Mouse (Mus musculus) erythroblast, embryonic 14.5 days (primary cell): Measurements from ENCODE around the gene Parp12.

Experiments
- GATA1 ChIP-seq: IDR thresholded peaks from 2 replicates; pipeline ENCODE4 v1.6.1; 2012; ENCODE audit warnings: low read length, inconsistent platforms, mixed read lengths
- TAL1 ChIP-seq: IDR thresholded peaks from 3 replicates; pipeline ENCODE4 v1.6.1; 2012; ENCODE audit warnings: low read length, inconsistent platforms, mixed read lengths

GRCm38 (mm10) chr6:39051799-39052556 lies 66.2 kb downstream of the Parp12 start:
- no peak for TF ChIP-seq TAL1
- no peak for TF ChIP-seq GATA1
